Mouse (Mus musculus): ENCODE results near the gene Sh2b3. TPM values are rescaled to one million over a fixed set of nuclear protein-coding genes. Genes with fewer than 3 reads are reported as not detected.

The Sh2b3 gene
- polyA plus RNA-seq, 1 experiment from 2014 or later, result 19.4 TPM

- Histone ChIP-seq H3K9ac (peak overlapping the region; percentile 24; the same call in 1 of the 2 replicates), H3K4me2 (peak overlapping the region; percentile 95), H3K4me1 (peaks cover 69% of the 10 kb centered on the region), H3K27ac (peak overlapping the region; percentile 89), H3K36me3 (peaks cover 12% of the 10 kb centered on the region), H3K9me3 (replicated peaks) (no peaks in the 10 kb centered on the region), H3K4me3 (replicated peaks) (peak overlapping the region; percentile 75), H3K27me3 (0 out of 2 replicates have a peak, but pooled peaks cover 4% of the 10 kb centered on the region)
- WGBS, result 64% methylated on average over 2 of the region's 2 CpGs
- no peak for ATAC-seq (replicated peaks; ENCODE audit: low FRiP score)
These were observed 4.3 kb downstream of the Sh2b3 start for GRCm38 (mm10) chr5:121833159-121833558.

GRCm38 (mm10) chr5:121832376-121833155, 4.9 kb downstream of the Sh2b3 start:
- Histone ChIP-seq H3K27me3 (0 out of 2 replicates have a peak, but pooled peaks cover 4% of the 10 kb centered on the region), H3K4me3 (replicated peaks) (no peak overlapping the region), H3K36me3 (peaks cover 17% of the 10 kb centered on the region), H3K9ac (0 out of 2 replicates have a peak overlapping the region, but pooled peaks have one; percentile 27), H3K4me2 (peak overlapping the region; percentile 95), H3K4me1 (peaks cover 64% of the 10 kb centered on the region), H3K27ac (peak overlapping the region; percentile 70; the same call in 1 of the 2 replicates), H3K9me3 (replicated peaks) (no peaks in the 10 kb centered on the region)
- ATAC-seq (replicated peaks; ENCODE audit: low FRiP score), result no peak
- WGBS, result 74% methylated on average over 6 of the region's 6 CpGs

DNA sequence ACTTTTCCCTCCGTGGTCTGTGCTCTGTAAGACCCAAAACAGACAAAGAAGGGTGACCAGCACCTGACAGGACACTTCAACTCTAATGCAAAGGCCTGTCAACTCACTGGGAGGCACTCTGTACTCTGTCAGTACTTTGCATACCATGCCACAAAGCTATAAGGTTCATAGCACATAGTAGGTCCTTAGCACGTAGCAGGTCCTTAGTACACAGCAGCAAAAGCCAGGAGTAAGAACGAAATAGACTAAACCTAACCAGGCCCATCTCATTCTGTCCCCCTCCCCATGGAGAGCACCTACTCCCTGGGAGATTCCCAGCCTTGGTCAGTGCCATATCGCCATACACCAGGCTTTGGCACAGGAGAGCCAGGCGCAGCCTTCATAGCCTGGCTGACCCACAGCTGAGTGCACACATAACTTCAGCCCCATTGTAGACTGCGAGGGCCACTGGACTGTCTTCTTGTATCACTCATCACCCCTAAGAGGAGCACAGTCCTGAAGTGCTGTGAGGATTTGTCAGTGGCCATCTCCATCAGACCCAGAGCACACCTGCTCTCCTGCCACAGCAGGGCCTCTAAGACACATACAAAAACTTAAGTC, 6.3 kb downstream of the Sh2b3 start:
- peaks cover 29% of the 10 kb centered on the region for H3K36me3 ChIP-seq
- no peak overlapping the region for H3K4me3 ChIP-seq (replicated peaks)
- H3K9ac ChIP-seq, result no peak overlapping the region
- no peaks in the 10 kb centered on the region for H3K9me3 ChIP-seq (replicated peaks)
- no peak for ATAC-seq (replicated peaks; ENCODE audit: low FRiP score)
- H3K27ac ChIP-seq, result no peak overlapping the region
- WGBS, result 89% methylated on average over 6 of the region's 6 CpGs
- H3K27me3 ChIP-seq, result 0 out of 2 replicates have a peak, but pooled peaks cover 4% of the 10 kb centered on the region
- peaks cover 58% of the 10 kb centered on the region for H3K4me1 ChIP-seq
- H3K4me2 ChIP-seq, result no peak overlapping the region

DNA sequence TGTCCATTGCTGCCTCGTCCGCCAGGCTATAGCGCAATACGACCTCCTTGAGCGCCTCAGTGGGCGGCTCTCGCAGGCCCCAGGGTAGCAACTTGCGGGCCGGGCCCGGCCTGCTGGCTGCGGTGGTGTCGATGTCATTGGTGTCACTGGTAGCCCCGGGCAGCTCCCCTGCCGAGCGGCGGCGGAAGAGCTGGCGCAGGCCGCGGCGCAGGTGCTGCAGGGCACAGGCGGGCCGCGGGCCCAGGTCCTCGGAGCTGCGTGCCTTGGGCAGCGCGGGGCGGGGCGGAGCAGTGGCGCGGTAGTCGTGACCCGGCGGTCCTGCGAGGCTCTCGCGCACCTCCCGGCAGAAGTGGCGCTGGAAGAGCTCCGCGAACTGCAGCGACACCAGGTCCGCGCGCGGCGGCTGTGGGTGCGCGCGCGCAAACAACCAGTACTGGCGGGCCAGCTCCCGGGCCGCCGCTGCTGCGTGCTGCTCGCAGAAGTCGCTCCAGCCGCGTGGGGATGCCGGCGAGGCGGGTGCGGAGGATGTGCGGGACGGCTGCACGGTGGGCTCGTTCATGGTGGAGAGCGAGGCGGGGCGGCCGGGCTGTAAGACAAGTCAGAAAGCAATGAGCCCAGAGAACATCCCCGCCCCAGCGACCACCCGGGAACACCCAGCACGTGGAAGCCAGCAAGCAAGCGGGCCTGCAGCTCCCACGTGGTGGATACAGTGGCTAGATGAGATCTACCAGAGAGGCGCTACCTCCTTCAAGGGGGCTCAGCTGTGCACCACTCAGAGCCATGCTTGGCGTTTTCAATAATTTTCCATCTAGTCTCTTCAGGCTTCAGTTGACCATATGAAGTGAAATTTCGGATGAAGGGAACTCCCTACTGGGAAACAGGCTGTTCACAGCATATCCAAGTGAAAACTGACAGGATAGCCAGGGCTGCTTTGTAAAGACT, 8.7 kb downstream of the Sh2b3 start:
- H3K4me3 ChIP-seq (replicated peaks), result peak overlapping the region; percentile 43
- 9% methylated on average over 82 of the region's 82 CpGs for WGBS
- H3K36me3 ChIP-seq, result peaks cover 44% of the 10 kb centered on the region
- peak overlapping the region; percentile 91 for H3K4me2 ChIP-seq
- peaks cover 43% of the 10 kb centered on the region for H3K4me1 ChIP-seq
- no peaks in the 10 kb centered on the region for H3K9me3 ChIP-seq (replicated peaks)
- H3K27me3 ChIP-seq, result 0 out of 2 replicates have a peak, but pooled peaks cover 4% of the 10 kb centered on the region
- ATAC-seq (replicated peaks; ENCODE audit: low FRiP score), result peak; percentile 53
- H3K9ac ChIP-seq, result peak overlapping the region; percentile 37; the same call in 1 of the 2 replicates
- H3K27ac ChIP-seq, result no peak overlapping the region

DNA sequence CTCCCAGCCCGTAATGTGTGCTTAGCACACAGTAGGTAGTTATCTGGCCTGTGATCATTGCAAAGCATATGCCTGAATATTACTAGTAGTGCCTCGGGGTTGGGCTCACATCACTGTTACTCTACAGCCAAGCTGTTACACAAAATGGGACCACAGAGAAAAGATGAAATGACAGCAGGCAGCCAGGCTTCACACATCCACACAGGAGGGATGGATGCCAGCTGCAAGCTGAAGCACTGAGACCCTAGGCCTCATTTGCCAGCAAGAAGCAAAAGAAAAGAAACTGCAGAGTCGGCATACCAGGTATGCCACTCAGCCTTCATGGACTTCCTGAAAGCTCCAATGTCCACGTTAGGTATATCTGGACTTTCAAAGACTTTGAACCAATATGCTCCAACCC, 9.6 kb downstream of the Sh2b3 start:
- H3K4me2 ChIP-seq, result peak overlapping the region; percentile 91; the same call in 1 of the 2 replicates
- H3K4me3 ChIP-seq (replicated peaks), result no peak overlapping the region
- peaks cover 39% of the 10 kb centered on the region for H3K4me1 ChIP-seq
- H3K36me3 ChIP-seq, result peaks cover 50% of the 10 kb centered on the region
- 0 out of 2 replicates have a peak, but pooled peaks cover 4% of the 10 kb centered on the region for H3K27me3 ChIP-seq
- WGBS, result 87% methylated on average over 4 of the region's 4 CpGs
- H3K9ac ChIP-seq, result no peak overlapping the region
- H3K9me3 ChIP-seq (replicated peaks), result no peaks in the 10 kb centered on the region
- no peak overlapping the region for H3K27ac ChIP-seq
- no peak for ATAC-seq (replicated peaks; ENCODE audit: low FRiP score)

DNA sequence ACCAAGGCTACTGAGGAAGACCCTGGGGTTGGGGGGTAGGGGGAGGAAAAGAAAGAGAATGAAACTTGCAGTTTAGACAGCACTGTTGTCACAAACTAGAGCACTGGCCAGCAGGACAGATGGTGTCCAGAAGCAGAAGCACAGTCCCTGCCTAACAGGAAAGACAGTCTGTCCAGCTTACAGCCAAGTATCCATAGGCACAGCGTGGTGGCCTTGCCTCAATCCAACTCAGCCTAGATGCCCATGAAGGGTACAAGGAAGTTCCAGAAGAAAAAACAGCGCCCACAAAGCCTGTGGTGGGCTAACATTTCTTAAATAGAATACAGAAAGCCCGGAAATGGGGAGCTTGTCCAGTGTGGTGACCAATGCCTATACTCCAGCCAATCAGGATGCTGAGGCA, 11.8 kb downstream of the Sh2b3 start:
- WGBS, result 88% methylated on average over 3 of the region's 3 CpGs
- Histone ChIP-seq H3K4me2 (no peak overlapping the region), H3K4me1 (peaks cover 34% of the 10 kb centered on the region), H3K9me3 (replicated peaks) (no peaks in the 10 kb centered on the region), H3K27me3 (0 out of 2 replicates have a peak, but pooled peaks cover 4% of the 10 kb centered on the region), H3K27ac (no peak overlapping the region), H3K36me3 (peaks cover 61% of the 10 kb centered on the region), H3K9ac (no peak overlapping the region), H3K4me3 (replicated peaks) (no peak overlapping the region)
- ATAC-seq (replicated peaks; ENCODE audit: low FRiP score), result no peak

DNA sequence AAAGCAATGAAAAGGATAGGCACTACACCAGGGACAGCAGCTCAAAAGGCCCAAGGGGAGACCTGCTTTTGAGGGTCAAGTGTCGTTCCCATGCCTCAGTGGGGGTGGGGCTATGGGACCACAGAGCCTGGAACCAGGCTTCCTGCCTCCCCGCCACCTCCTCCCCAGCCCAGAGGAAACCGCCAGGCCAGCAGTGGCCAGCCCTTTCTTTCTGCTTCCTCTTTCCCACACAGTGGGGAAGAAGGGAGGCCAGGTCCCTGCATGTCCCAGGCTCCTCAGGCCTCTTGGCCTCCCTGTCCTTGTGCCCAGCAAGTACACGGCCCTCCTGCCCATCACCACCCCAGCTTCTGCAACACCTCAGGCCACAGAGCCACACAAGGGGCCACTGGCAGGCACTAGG, 13.3 kb downstream of the Sh2b3 start:
- peak overlapping the region; percentile 72 for H3K27ac ChIP-seq
- ATAC-seq (replicated peaks; ENCODE audit: low FRiP score), result peak; percentile 34; the same call in 1 of the 2 replicates
- no peak overlapping the region for H3K4me2 ChIP-seq
- no peaks in the 10 kb centered on the region for H3K9me3 ChIP-seq (replicated peaks)
- no peak overlapping the region for H3K9ac ChIP-seq
- peaks cover 29% of the 10 kb centered on the region for H3K4me1 ChIP-seq
- H3K36me3 ChIP-seq, result peaks cover 76% of the 10 kb centered on the region
- no peak overlapping the region for H3K4me3 ChIP-seq (replicated peaks)
- H3K27me3 ChIP-seq, result no peaks in the 10 kb centered on the region
- 54% methylated on average over 4 of the region's 4 CpGs for WGBS

- no peaks in the 10 kb centered on the region for H3K27me3 ChIP-seq
- H3K36me3 ChIP-seq, result peaks cover 80% of the 10 kb centered on the region
- H3K4me1 ChIP-seq, result peaks cover 24% of the 10 kb centered on the region
- H3K4me2 ChIP-seq, result no peak overlapping the region
- peak; percentile 7; the same call in 1 of the 2 replicates for ATAC-seq (replicated peaks; ENCODE audit: low FRiP score)
- no peak overlapping the region for H3K4me3 ChIP-seq (replicated peaks)
- peak overlapping the region; percentile 72 for H3K27ac ChIP-seq
- H3K9me3 ChIP-seq (replicated peaks), result no peaks in the 10 kb centered on the region
- WGBS, result 96% methylated on average over 1 of the region's 1 CpGs
- no peak overlapping the region for H3K9ac ChIP-seq
These were observed 13.8 kb downstream of the Sh2b3 start for GRCm38 (mm10) chr5:121823668-121824067.

GRCm38 (mm10) chr5:121822786-121823505, 14.5 kb downstream of the Sh2b3 start:
- Histone ChIP-seq H3K9ac (no peak overlapping the region), H3K4me1 (peaks cover 18% of the 10 kb centered on the region), H3K36me3 (peaks cover 82% of the 10 kb centered on the region), H3K4me3 (replicated peaks) (no peak overlapping the region), H3K4me2 (no peak overlapping the region), H3K27me3 (no peaks in the 10 kb centered on the region), H3K9me3 (replicated peaks) (no peaks in the 10 kb centered on the region), H3K27ac (no peak overlapping the region)
- WGBS, result 75% methylated on average over 7 of the region's 7 CpGs
- ATAC-seq (replicated peaks; ENCODE audit: low FRiP score), result no peak

DNA sequence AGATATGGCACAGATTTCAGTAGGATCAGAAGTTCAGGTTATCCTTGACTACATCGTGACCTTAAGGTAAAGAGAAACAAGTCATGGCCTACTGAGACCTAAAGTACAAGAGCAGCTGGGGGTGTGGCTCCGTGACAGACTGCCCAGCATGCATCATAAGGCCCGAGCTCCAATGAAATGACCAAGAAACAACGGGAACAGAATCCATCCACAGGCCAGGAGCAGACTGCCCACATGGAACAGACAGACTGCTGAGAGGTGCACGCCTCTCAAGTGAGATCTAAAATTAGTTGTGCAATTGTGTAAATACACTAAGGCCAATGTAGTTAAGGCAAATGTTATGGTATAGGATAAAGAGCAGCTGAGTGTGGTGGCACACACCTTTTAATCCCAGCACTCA, 15.9 kb downstream of the Sh2b3 start:
- WGBS, result 75% methylated on average over 5 of the region's 5 CpGs
- Histone ChIP-seq H3K9ac (no peak overlapping the region), H3K27ac (no peak overlapping the region), H3K9me3 (replicated peaks) (no peaks in the 10 kb centered on the region), H3K36me3 (peaks cover 85% of the 10 kb centered on the region), H3K4me1 (peaks cover 18% of the 10 kb centered on the region), H3K27me3 (no peaks in the 10 kb centered on the region), H3K4me3 (replicated peaks) (no peak overlapping the region), H3K4me2 (no peak overlapping the region)
- no peak for ATAC-seq (replicated peaks; ENCODE audit: low FRiP score)

DNA sequence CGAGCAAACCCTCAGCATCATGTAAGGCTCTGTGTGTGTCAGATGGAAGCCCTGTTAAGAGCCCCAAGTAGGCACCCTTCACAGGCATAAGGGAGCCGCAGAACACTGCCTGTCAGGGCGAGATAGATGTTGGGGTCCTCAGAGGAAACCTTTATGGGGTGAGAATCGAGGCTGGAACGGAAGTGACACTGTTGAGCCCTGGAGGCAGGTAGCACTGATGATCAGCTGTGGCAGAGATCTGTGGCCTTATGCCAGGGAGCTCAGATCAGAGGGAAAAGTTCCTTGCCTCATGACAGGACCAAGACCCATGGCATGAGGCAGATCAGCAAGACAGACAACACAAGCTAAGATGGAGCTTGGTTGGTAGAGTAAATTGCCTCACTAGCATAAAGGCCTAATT, 16.3 kb downstream of the Sh2b3 start:
- ATAC-seq (replicated peaks; ENCODE audit: low FRiP score), result no peak
- no peak overlapping the region for H3K9ac ChIP-seq
- H3K9me3 ChIP-seq (replicated peaks), result no peaks in the 10 kb centered on the region
- H3K4me2 ChIP-seq, result no peak overlapping the region
- H3K27me3 ChIP-seq, result no peaks in the 10 kb centered on the region
- no peak overlapping the region for H3K4me3 ChIP-seq (replicated peaks)
- H3K4me1 ChIP-seq, result peaks cover 18% of the 10 kb centered on the region
- peaks cover 85% of the 10 kb centered on the region for H3K36me3 ChIP-seq
- no peak overlapping the region for H3K27ac ChIP-seq
- WGBS, result 88% methylated on average over 5 of the region's 5 CpGs

All from kidney, embryonic 15.5 days (tissue).